Mouse (Mus musculus) embryonic fibroblast, embryonic 13.5 days (primary cell): Measurements from ENCODE around the gene Mad2l2.

Experiments
- CTCF ChIP-seq: IDR thresholded peaks from 2 replicates; pipeline ENCODE4 v1.5.1; 2011; ENCODE audit warnings: mild to moderate bottlenecking, control low read depth, low read length, moderate library complexity, borderline replicate concordance; ENCODE audit not compliant: insufficient read depth
- POLR2A ChIP-seq: IDR thresholded peaks from 2 replicates; pipeline ENCODE4 v1.6.1; 2011; ENCODE audit warnings: low read depth, mild to moderate bottlenecking, control low read depth, low read length, moderate library complexity

DNA sequence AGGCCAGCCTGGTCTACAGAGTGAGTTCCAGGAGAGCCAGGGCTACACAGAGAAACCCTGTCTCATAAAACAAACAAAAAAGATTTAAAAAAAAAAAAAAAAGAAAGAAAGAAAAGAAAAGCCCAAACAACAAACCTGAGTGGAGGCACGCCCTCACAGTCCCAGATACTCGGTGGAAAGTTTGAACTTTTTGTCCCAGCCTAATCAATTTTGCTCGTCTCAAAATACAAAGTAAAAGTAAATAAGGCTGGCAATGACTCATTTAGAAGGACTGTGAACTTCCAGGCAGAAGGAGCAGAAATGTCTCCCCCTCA is 20.7 kb downstream of the Mad2l2 start:
- no peak for TF ChIP-seq CTCF
- no peak for TF ChIP-seq POLR2A
